Mouse (Mus musculus) heart, adult 2 months (tissue): ENCODE measurements at regions not wholly inside any gene's neighbourhood (a gene's known extent, or its start where the extent isn't known, plus 50 kb on each side); places are given as distances from the start of the nearest gene placed in this dataset.

Experiments
- DNase-seq, 2 experiments: peaks; one replicate each; pipeline ENCODE4 v3.0.0; 2021
- H3K27ac ChIP-seq: fragments of 200-600 bp; 2 replicates; pipeline ENCODE4 v1.8.1; 2022
- H3K27me3 ChIP-seq: fragments of 200-500 bp; 2 replicates; pipeline ENCODE4 v1.6.1; 2012; ENCODE audit warnings: mild to moderate bottlenecking, low read length, inconsistent platforms, mixed read lengths; ENCODE audit not compliant: control insufficient read depth, insufficient read depth
- H3K36me3 ChIP-seq: fragments of 200-500 bp; 2 replicates; pipeline ENCODE4 v1.6.1; 2012; ENCODE audit warnings: low read length, inconsistent platforms; ENCODE audit not compliant: control insufficient read depth, insufficient read depth
- H3K4me1 ChIP-seq: fragments of 200-500 bp; 2 replicates; pipeline ENCODE4 v1.6.1; 2011; ENCODE audit warnings: low read length; ENCODE audit not compliant: control insufficient read depth, insufficient read depth
- H3K4me3 ChIP-seq: fragments of 200-600 bp; 2 replicates; pipeline ENCODE4 v1.8.1; 2022
- H3K79me2 ChIP-seq: fragments of 200-500 bp; replicated peaks from 2 replicates; pipeline ENCODE4 v1.6.1; 2012; ENCODE audit warnings: mild to moderate bottlenecking, inconsistent platforms, low read length, moderate library complexity, mixed read lengths; ENCODE audit not compliant: control insufficient read depth, insufficient read depth
- H3K9ac ChIP-seq: fragments of 200-500 bp; 2 replicates; pipeline ENCODE4 v1.6.1; 2012; ENCODE audit warnings: low read depth, mild to moderate bottlenecking, control low read depth, inconsistent platforms, low read length, mixed read lengths
- CTCF ChIP-seq: fragments of 200-600 bp; IDR thresholded peaks from 2 replicates; pipeline ENCODE4 v1.8.1; 2022; ENCODE audit warnings: antibody characterized with exemption, mild to moderate bottlenecking, moderate library complexity
- EP300 ChIP-seq: fragments of 200-500 bp; IDR thresholded peaks from 2 replicates; pipeline ENCODE4 v1.6.1; 2011; ENCODE audit warnings: low read depth, low read length, control low read depth; ENCODE audit not compliant: insufficient read depth
- POLR2A ChIP-seq: fragments of 200-500 bp; IDR thresholded peaks from 2 replicates; pipeline ENCODE4 v1.6.1; 2011; ENCODE audit warnings: mild to moderate bottlenecking, low read depth, low read length, control low read depth; ENCODE audit not compliant: insufficient read depth
- whole genome bisulfite sequencing: fragments of 180-500 bp; shearing (Covaris S2); methylation state at CpG from one replicate; pipeline ENCODE4 v1.1.7; 2018; 5-methylcytosine and 5-hydroxymethylcytosine counted together
- intact Hi-C: fragments of 180-260 bp; cut with DNase I; formaldehyde crosslinking; loops from one replicate; pipeline ENCODE4 v1.15.1; 2025

- intact Hi-C loops = no loop called here
- H3K79me2 ChIP-seq = 0 out of 2 replicates have a peak, but pooled peaks cover 1% of the 10 kb centered on the region
- H3K27ac ChIP-seq = no peak overlapping the region
- no peak overlapping the region for H3K4me3 ChIP-seq
- DNase-seq = no peak
- no peaks in the 10 kb centered on the region for H3K4me1 ChIP-seq
- no peak for TF ChIP-seq CTCF
- TF ChIP-seq POLR2A = no peak
- TF ChIP-seq EP300 = no peak
- 74% methylated on average over 3 of the region's 3 CpGs for WGBS
- H3K9ac ChIP-seq = no peak overlapping the region
- 0 out of 2 replicates have a peak, but pooled peaks cover 1% of the 10 kb centered on the region for H3K27me3 ChIP-seq
- no peaks in the 10 kb centered on the region for H3K36me3 ChIP-seq
Measured at GRCm38 (mm10) chr2:171812701-171813100, 230.6 kb downstream of the Cbln4 start.

- H3K4me3 ChIP-seq = no peak overlapping the region
- H3K9ac ChIP-seq = no peak overlapping the region
- no peak for TF ChIP-seq POLR2A
- no peaks in the 10 kb centered on the region for H3K4me1 ChIP-seq
- intact Hi-C loops = no loop called here
- WGBS = 42% methylated on average over 5 of the region's 5 CpGs
- DNase-seq = peak; percentile 22 to 26
- 0 out of 2 replicates have a peak, but pooled peaks cover 1% of the 10 kb centered on the region for H3K79me2 ChIP-seq
- no peaks in the 10 kb centered on the region for H3K36me3 ChIP-seq
- H3K27me3 ChIP-seq = 0 out of 2 replicates have a peak, but pooled peaks cover 1% of the 10 kb centered on the region
- H3K27ac ChIP-seq = 0 out of 2 replicates have a peak overlapping the region, but pooled peaks have one; percentile 2
Measured at GRCm38 (mm10) chr2:171805376-171805775, 237.9 kb downstream of the Cbln4 start.

- no peak overlapping the region for H3K27ac ChIP-seq
- TF ChIP-seq EP300 (no peak), POLR2A (no peak), CTCF (no peak)
- no peaks in the 10 kb centered on the region for H3K79me2 ChIP-seq
- intact Hi-C loops = no loop called here
- no peaks in the 10 kb centered on the region for H3K36me3 ChIP-seq
- 78% methylated on average over 10 of the region's 10 CpGs for WGBS
- no peak for DNase-seq
- no peak overlapping the region for H3K9ac ChIP-seq
- no peaks in the 10 kb centered on the region for H3K27me3 ChIP-seq
- no peak overlapping the region for H3K4me3 ChIP-seq
- no peaks in the 10 kb centered on the region for H3K4me1 ChIP-seq
Measured at GRCm38 (mm10) chr2:171800511-171801268, 242.6 kb downstream of the Cbln4 start.

- H3K9ac ChIP-seq = no peak overlapping the region
- 61% methylated on average over 9 of the region's 9 CpGs for WGBS
- TF ChIP-seq EP300 (no peak), CTCF (no peak), POLR2A (no peak)
- DNase-seq = no peak
- H3K27me3 ChIP-seq = no peaks in the 10 kb centered on the region
- H3K36me3 ChIP-seq = no peaks in the 10 kb centered on the region
- intact Hi-C loops = no loop called here
- no peaks in the 10 kb centered on the region for H3K79me2 ChIP-seq
- no peak overlapping the region for H3K27ac ChIP-seq
- H3K4me3 ChIP-seq = no peak overlapping the region
- no peaks in the 10 kb centered on the region for H3K4me1 ChIP-seq
Measured at GRCm38 (mm10) chr2:171799351-171799750, 243.9 kb downstream of the Cbln4 start.

- no peaks in the 10 kb centered on the region for H3K36me3 ChIP-seq
- H3K27ac ChIP-seq = no peak overlapping the region
- no peaks in the 10 kb centered on the region for H3K27me3 ChIP-seq
- DNase-seq = no peak
- H3K4me1 ChIP-seq = no peaks in the 10 kb centered on the region
- TF ChIP-seq POLR2A (no peak), CTCF (no peak), EP300 (no peak)
- no peak overlapping the region for H3K9ac ChIP-seq
- intact Hi-C loops = no loop called here
- no peak overlapping the region for H3K4me3 ChIP-seq
- WGBS = 76% methylated on average over 9 of the region's 9 CpGs
- H3K79me2 ChIP-seq = no peaks in the 10 kb centered on the region
Measured at GRCm38 (mm10) chr2:171790686-171791085, 252.6 kb downstream of the Cbln4 start.

GRCm38 (mm10) chr2:171766193-171766930 is 276.9 kb downstream of the Cbln4 start:
- 71% methylated on average over 7 of the region's 7 CpGs for WGBS
- intact Hi-C loops = no loop called here
- no peak for DNase-seq
- Histone ChIP-seq H3K27ac (no peak overlapping the region), H3K79me2 (no peaks in the 10 kb centered on the region), H3K9ac (no peak overlapping the region), H3K4me3 (no peak overlapping the region), H3K27me3 (no peaks in the 10 kb centered on the region), H3K4me1 (no peaks in the 10 kb centered on the region), H3K36me3 (no peaks in the 10 kb centered on the region)
- no peak for TF ChIP-seq EP300
- no peak for TF ChIP-seq POLR2A
- TF ChIP-seq CTCF = no peak
